Comparison of ENCODE assay signal across 18 mouse cellular contexts in the genomic region with DNA sequence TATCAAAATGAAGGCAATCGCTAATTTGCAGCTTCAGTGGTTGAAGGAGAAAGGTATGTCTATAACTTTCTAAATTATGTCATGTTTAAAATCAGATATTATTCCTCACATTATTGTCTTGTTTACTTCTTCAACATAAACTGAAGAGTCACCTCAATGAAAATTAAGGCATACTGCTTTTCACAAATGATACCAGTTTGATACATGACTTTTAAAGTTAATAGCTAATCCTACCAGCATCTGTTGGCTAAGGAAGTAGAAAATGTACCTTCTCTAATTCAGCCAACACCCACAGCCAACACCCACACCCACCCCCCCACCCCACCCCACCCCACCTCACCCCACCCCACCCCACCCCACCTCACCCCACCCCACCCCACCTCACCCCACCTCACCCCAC.
"Had no signal": no experiment of that assay in that cellular context is flagged by ENCODE, and none has a peak within 500 bp of the region (broad histone marks: within the 10 kb centered on the region; RNA-seq: fewer than 3 reads in every experiment).

No protein-coding gene starts in this region.

- H3K27ac ChIP-seq: heart, embryonic 13.5 days; hindbrain, embryonic 10.5 days; hindbrain, embryonic 12.5 days; hindbrain, embryonic 13.5 days; hindbrain, embryonic 14.5 days; hindbrain, embryonic 15.5 days; hindbrain, postnatal 0 days; intestine, embryonic 15.5 days; layer of hippocampus, adult 2 months; left cerebral cortex, adult 2 months had no signal

- H3K4me2 ChIP-seq: heart, embryonic 11.5 days; heart, embryonic 12.5 days; heart, embryonic 13.5 days; heart, embryonic 15.5 days; hindbrain, embryonic 12.5 days; hindbrain, embryonic 13.5 days; hindbrain, embryonic 14.5 days; hindbrain, embryonic 15.5 days; intestine, embryonic 15.5 days; kidney, embryonic 15.5 days had no signal

- DNase-seq: layer of hippocampus, adult 9-11 months; layer of hippocampus, postnatal 36 days had no signal

- ATAC-seq: hindbrain, embryonic 16.5 days; hindbrain, postnatal 0 days; inflammation-experienced regulatory T-cells, adult 6 months had no signal

- H3K9ac ChIP-seq: heart, embryonic 12.5 days; heart, embryonic 13.5 days; heart, embryonic 15.5 days; hindbrain, embryonic 12.5 days; hindbrain, embryonic 13.5 days; hindbrain, embryonic 14.5 days; hindbrain, embryonic 15.5 days; intestine, embryonic 15.5 days; kidney, embryonic 15.5 days had no signal

- H3K4me3 ChIP-seq: heart, embryonic 12.5 days; heart, embryonic 13.5 days; heart, embryonic 15.5 days; hindbrain, embryonic 10.5 days; hindbrain, embryonic 12.5 days; hindbrain, embryonic 13.5 days; hindbrain, embryonic 15.5 days; intestine, embryonic 15.5 days; kidney, embryonic 15.5 days; layer of hippocampus, adult 2 months; left cerebral cortex, adult 2 months had no signal

- H3K36me3 ChIP-seq: heart, embryonic 12.5 days; heart, embryonic 13.5 days; heart, embryonic 15.5 days; hindbrain, embryonic 10.5 days; hindbrain, embryonic 12.5 days; hindbrain, embryonic 13.5 days; hindbrain, embryonic 15.5 days; intestine, embryonic 15.5 days; kidney, embryonic 15.5 days had no signal

- H3K4me1 ChIP-seq: heart, embryonic 13.5 days; hindbrain, embryonic 10.5 days; hindbrain, embryonic 12.5 days; hindbrain, embryonic 13.5 days; hindbrain, embryonic 15.5 days; intestine, embryonic 15.5 days; kidney, embryonic 15.5 days had no signal

- H3K27me3 ChIP-seq: heart, embryonic 12.5 days; heart, embryonic 13.5 days; heart, embryonic 15.5 days; hindbrain, embryonic 12.5 days; hindbrain, embryonic 13.5 days; hindbrain, embryonic 15.5 days; intestine, embryonic 15.5 days; kidney, embryonic 15.5 days had no signal

- H3K9me3 ChIP-seq: heart, embryonic 12.5 days; heart, embryonic 13.5 days; heart, embryonic 15.5 days; hindbrain, embryonic 10.5 days; hindbrain, embryonic 12.5 days; hindbrain, embryonic 13.5 days; hindbrain, embryonic 15.5 days; intestine, embryonic 15.5 days; kidney, embryonic 15.5 days had no signal
